Mouse (Mus musculus) liver, embryonic 14.5 days (tissue): ENCODE measurements around the gene Cyp46a1.

ENCODE experiments used
- CTCF ChIP-seq: IDR thresholded peaks from 2 replicates; pipeline ENCODE4 v1.5.1; 2016; ENCODE audit warnings: antibody characterized with exemption, low read depth, control low read depth
- EP300 ChIP-seq: IDR thresholded peaks from 2 replicates; pipeline ENCODE4 v1.6.1; 2016; ENCODE audit warnings: antibody characterized with exemption, low read depth

DNA sequence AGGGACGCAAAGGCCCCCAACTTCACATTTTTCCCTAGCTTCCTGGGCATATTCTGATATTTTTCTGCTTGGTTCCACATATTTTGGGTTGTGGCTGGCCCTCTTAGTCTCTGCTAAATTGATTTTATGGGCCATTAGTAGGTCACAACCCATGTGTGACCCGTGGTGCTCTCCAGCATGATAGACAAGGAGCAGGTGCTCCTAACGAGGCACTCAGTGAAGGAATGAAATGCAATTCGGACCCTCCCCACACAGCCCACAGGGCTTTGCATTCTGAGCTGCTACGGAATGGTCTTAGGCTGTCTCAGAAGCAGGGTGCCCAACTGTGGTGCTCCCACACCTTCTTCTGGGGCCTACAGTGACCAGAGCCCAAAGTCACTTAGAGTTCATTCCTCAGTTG lies 74.9 kb downstream of the Cyp46a1 start:
- TF ChIP-seq CTCF: no peak
- TF ChIP-seq EP300: no peak
